ENCODE assay signal across 8 mouse cellular contexts in genomic region chr14:26638708-26639084, GRCm38 (mm10). TPM values are rescaled to one million over a fixed set of nuclear protein-coding genes. Genes with fewer than 3 reads are reported as not detected.
DNase-seq lines count a peak whose midpoint lies in the region; ATAC-seq and TF ChIP-seq lines count a peak whose summit lies in the region.

No protein-coding gene starts in this region.

- H3K9me3 ChIP-seq in forebrain, embryonic 10.5 days, result no peaks in the 10 kb centered on the region
- H3K9me3 ChIP-seq in heart, embryonic 15.5 days (replicated peaks), result no peaks in the 10 kb centered on the region
- no peaks in the 10 kb centered on the region for H3K9me3 ChIP-seq in neural tube, embryonic 14.5 days (ENCODE audit: control insufficient read depth, low read length)

- peak; percentile 14 for ATAC-seq in CD4-positive, CD25-positive, alpha-beta regulatory T cell, adult 4 months
- peak; percentile 5; the same call in 1 of the 2 replicates for ATAC-seq in heart, embryonic 15.5 days (replicated peaks; ENCODE audit: insufficient number of reproducible peaks, insufficient read depth, low FRiP score, low read depth)
- ATAC-seq in neural tube, embryonic 14.5 days (ENCODE audit: low read depth), result peak; percentile 22; the same call in 1 of the 2 replicates

- WGBS in forebrain, embryonic 10.5 days, result under 1% methylated on average over 16 of the region's 16 CpGs
- WGBS in heart, embryonic 15.5 days, result under 1% methylated on average over 16 of the region's 16 CpGs
- under 1% methylated on average over 16 of the region's 16 CpGs for WGBS in lung, adult 2 months
- under 1% methylated on average over 16 of the region's 16 CpGs for WGBS in neural tube, embryonic 14.5 days

- DNase-seq in adrenal gland, postnatal 4 days (ENCODE audit: low spot score in 2 of 2), result peak; percentile 9 to 27
- peak; percentile 64 for DNase-seq in forebrain, embryonic 10.5 days (ENCODE audit: extremely low spot score, low spot score)
- DNase-seq in kidney, postnatal 10 days, result peak; percentile 79
- peak; percentile 73 for DNase-seq in lung, adult 2 months
- DNase-seq in testis, postnatal 10 days (ENCODE audit: low spot score), result peak; percentile 66

- peak overlapping the region; percentile 76 for H3K4me2 ChIP-seq in heart, embryonic 15.5 days
- peak overlapping the region; percentile 90 for H3K4me2 ChIP-seq in neural tube, embryonic 14.5 days (ENCODE audit: low read depth, low read length)

- peaks cover 7% of the 10 kb centered on the region for H3K36me3 ChIP-seq in forebrain, embryonic 10.5 days (replicated peaks)
- H3K36me3 ChIP-seq in heart, embryonic 15.5 days, result no peaks in the 10 kb centered on the region
- no peaks in the 10 kb centered on the region for H3K36me3 ChIP-seq in neural tube, embryonic 14.5 days (ENCODE audit: control insufficient read depth, insufficient read depth, low read length)

- H3K27me3 ChIP-seq in forebrain, embryonic 10.5 days (ENCODE audit: poor library complexity, severe bottlenecking), result no peaks in the 10 kb centered on the region
- H3K27me3 ChIP-seq in heart, embryonic 15.5 days, result no peaks in the 10 kb centered on the region
- no peaks in the 10 kb centered on the region for H3K27me3 ChIP-seq in neural tube, embryonic 14.5 days (ENCODE audit: control insufficient read depth, insufficient read depth, low read length)

- no peak for TF ChIP-seq CTCF in lung, adult 2 months (IDR thresholded peaks at IDR 0.05; ENCODE audit: insufficient read depth, low read length)

- H3K4me3 ChIP-seq in forebrain, embryonic 10.5 days, result peak overlapping the region; percentile 97
- peak overlapping the region; percentile 86 for H3K4me3 ChIP-seq in heart, embryonic 15.5 days
- peak overlapping the region; percentile 92 for H3K4me3 ChIP-seq in lung, adult 2 months (replicated peaks; ENCODE audit: extremely low read depth, low read depth, low read length)
- H3K4me3 ChIP-seq in neural tube, embryonic 14.5 days (ENCODE audit: low read depth, low read length), result peak overlapping the region; percentile 83

- peaks cover 21% of the 10 kb centered on the region for H3K4me1 ChIP-seq in forebrain, embryonic 10.5 days
- H3K4me1 ChIP-seq in heart, embryonic 15.5 days (replicated peaks), result peaks cover 14% of the 10 kb centered on the region
- peaks cover 9% of the 10 kb centered on the region for H3K4me1 ChIP-seq in lung, adult 2 months (ENCODE audit: control insufficient read depth, insufficient read depth, low read length)
- H3K4me1 ChIP-seq in neural tube, embryonic 14.5 days (ENCODE audit: control insufficient read depth, insufficient read depth, low read length), result peaks cover 29% of the 10 kb centered on the region

- H3K9ac ChIP-seq in heart, embryonic 15.5 days, result peak overlapping the region; percentile 94
- peak overlapping the region; percentile 73 for H3K9ac ChIP-seq in neural tube, embryonic 14.5 days (replicated peaks; ENCODE audit: low read depth, low read length)

- TF ChIP-seq POLR2A in lung, adult 2 months (IDR thresholded peaks at IDR 0.05; ENCODE audit: borderline replicate concordance, extremely low read depth, low read depth, low read length), result peak; percentile 41; the same call in 1 of the 2 replicates

- H3K27ac ChIP-seq in forebrain, embryonic 10.5 days, result peak overlapping the region; percentile 91
- peak overlapping the region; percentile 97 for H3K27ac ChIP-seq in heart, embryonic 15.5 days
- peak overlapping the region; percentile 91 for H3K27ac ChIP-seq in neural tube, embryonic 14.5 days (ENCODE audit: low read depth, low read length)

RNA-seq across cellular contexts. Expression of gene Arf4, which starts 0.8 kb away (rescaled TPM):
- polyA plus RNA-seq in CD4-positive, CD25-positive, alpha-beta regulatory T cell, adult 4 months (2017; shearing (Covaris generic)), result 100 to 1,000 TPM; 253 to 272 TPM
- 100 to 1,000 TPM; 182 to 190 TPM for total RNA-seq in adrenal gland, postnatal 4 days (2021)
- polyA plus RNA-seq in forebrain, embryonic 10.5 days (2016; fragmentation: Nextera tagmentation; extraction: Ambion mirVana), result 472 and 487 TPM in 2 replicates
- polyA plus RNA-seq in heart, embryonic 15.5 days (2015; fragmentation: Nextera tagmentation; extraction: Ambion mirVana), result 391 and 431 TPM in 2 replicates
- polyA plus RNA-seq in lung, adult 2 months (2012; rRNA removed), result 122 and 167 TPM in 2 replicates
- 553 and 578 TPM in 2 replicates for polyA plus RNA-seq in neural tube, embryonic 14.5 days (2014; fragmentation: Nextera tagmentation; extraction: Ambion mirVana)

RNA-seq across cellular contexts. Expression of gene Pde12, which starts 31.0 kb away (rescaled TPM):
- polyA plus RNA-seq in CD4-positive, CD25-positive, alpha-beta regulatory T cell, adult 4 months (2017; shearing (Covaris generic)), result 1 to 10 TPM; 3.6 to 4.4 TPM
- 1 to 10 TPM; 8.9 to 9.9 TPM for total RNA-seq in adrenal gland, postnatal 4 days (2021)
- 11.4 and 11.8 TPM in 2 replicates for polyA plus RNA-seq in forebrain, embryonic 10.5 days (2016; fragmentation: Nextera tagmentation; extraction: Ambion mirVana)
- 7.1 and 8.0 TPM in 2 replicates for polyA plus RNA-seq in heart, embryonic 15.5 days (2015; fragmentation: Nextera tagmentation; extraction: Ambion mirVana)
- polyA plus RNA-seq in lung, adult 2 months (2012; rRNA removed), result 4.7 and 4.8 TPM in 2 replicates
- polyA plus RNA-seq in neural tube, embryonic 14.5 days (2014; fragmentation: Nextera tagmentation; extraction: Ambion mirVana), result 13.7 and 13.8 TPM in 2 replicates

RNA-seq across cellular contexts. Expression of gene Dnah12, which starts 54.4 kb away (rescaled TPM):
- polyA plus RNA-seq in CD4-positive, CD25-positive, alpha-beta regulatory T cell, adult 4 months (2017; shearing (Covaris generic)), result under 1 TPM in 1 of 2 experiments, not detected in 1; 0.05 TPM
- total RNA-seq in adrenal gland, postnatal 4 days (2021), result under 1 TPM; 0.03 to 0.11 TPM
- not detected in 2 replicates for polyA plus RNA-seq in forebrain, embryonic 10.5 days (2016; fragmentation: Nextera tagmentation; extraction: Ambion mirVana)
- 0.09 TPM in 2 replicates for polyA plus RNA-seq in heart, embryonic 15.5 days (2015; fragmentation: Nextera tagmentation; extraction: Ambion mirVana)
- polyA plus RNA-seq in lung, adult 2 months (2012; rRNA removed), result 0.51 and 1.6 TPM in 2 replicates
- 0.03 and 0.15 TPM in 2 replicates for polyA plus RNA-seq in neural tube, embryonic 14.5 days (2014; fragmentation: Nextera tagmentation; extraction: Ambion mirVana)

Comparison
In these comparisons a context has a peak if more than half of its experiments do, and no peak if none do; other contexts are left out.
1. Peak in every context shown above with its lines: DNase-seq, ATAC-seq, H3K4me3 ChIP-seq and H3K27ac ChIP-seq.
2. DNase-seq: peak in every context shown above with its lines; median percentile 79 in kidney, postnatal 10 days; 73 in lung, adult 2 months; 66 in testis, postnatal 10 days; 64 in forebrain, embryonic 10.5 days; 18 in adrenal gland, postnatal 4 days.